Mouse (Mus musculus) Patski (cell line): ENCODE measurements around the gene Agap3. TPM values are rescaled to one million over a fixed set of nuclear protein-coding genes. Genes with fewer than 3 reads are reported as not detected.

ENCODE experiments used
- ATAC-seq: fragments of 100-300 bp; one replicate; pipeline ENCODE4 v1.8.0; 2021
- CTCF ChIA-PET: fragments of 350-600 bp; sonication (Branson Sonifier 250); formaldehyde crosslinking; loops from one replicate; lab custom pipeline; 2022; ENCODE audit warnings: inconsistent platforms; lab: Charles Lee
- POLR2A ChIA-PET: fragments of 350-600 bp; sonication (Branson Sonifier 250); formaldehyde crosslinking; loops from one replicate; lab custom pipeline; 2022; ENCODE audit warnings: antibody characterized with exemption, inconsistent platforms; lab: Charles Lee
- DNase-seq: peaks from one replicate; pipeline ENCODE4 v3.0.0-alpha.2; 2011; ENCODE audit warnings: low read depth, low spot score
- H3K27me3 ChIP-seq: fragments of 371-371 bp; one replicate; pipeline ENCODE4 v1.5.1; 2021
- CTCF ChIP-seq: fragments of 100-300 bp; IDR thresholded peaks from one replicate; pipeline ENCODE4 v1.5.1; 2021
- in situ Hi-C: fragments of 300-500 bp; cut with MboI; formaldehyde crosslinking; loops from 3 replicates; pipeline ENCODE4 v1.11.1; 2018; ENCODE audit warnings: low pct_unique_long_range_greater_than_20kb, mixed read lengths
- polyA plus RNA-seq: library from polyadenylated mRNA; unstranded; gene quantifications from one replicate; pipeline ENCODE4 v1.2.3, GENCODE M21; 2021

The Agap3 gene
- polyA plus RNA-seq, 1 experiment from 2014 or later: 116 TPM

- POLR2A ChIA-PET: no interaction called here
- peaks cover 59% of the 10 kb centered on the region for H3K27me3 ChIP-seq
- ATAC-seq (no peak), DNase-seq (no peak)
- CTCF ChIA-PET: interaction anchor here (2.0 kb wide), 1 partner anchor 15 kb away, joined by 9 read pairs; no protein-coding TSS in a partner anchor
- in situ Hi-C loops: no loop called here
- no peak for TF ChIP-seq CTCF
These were observed 73.6 kb downstream of the Agap3 start for GRCm38 (mm10) chr5:24525360-24526189.

DNA sequence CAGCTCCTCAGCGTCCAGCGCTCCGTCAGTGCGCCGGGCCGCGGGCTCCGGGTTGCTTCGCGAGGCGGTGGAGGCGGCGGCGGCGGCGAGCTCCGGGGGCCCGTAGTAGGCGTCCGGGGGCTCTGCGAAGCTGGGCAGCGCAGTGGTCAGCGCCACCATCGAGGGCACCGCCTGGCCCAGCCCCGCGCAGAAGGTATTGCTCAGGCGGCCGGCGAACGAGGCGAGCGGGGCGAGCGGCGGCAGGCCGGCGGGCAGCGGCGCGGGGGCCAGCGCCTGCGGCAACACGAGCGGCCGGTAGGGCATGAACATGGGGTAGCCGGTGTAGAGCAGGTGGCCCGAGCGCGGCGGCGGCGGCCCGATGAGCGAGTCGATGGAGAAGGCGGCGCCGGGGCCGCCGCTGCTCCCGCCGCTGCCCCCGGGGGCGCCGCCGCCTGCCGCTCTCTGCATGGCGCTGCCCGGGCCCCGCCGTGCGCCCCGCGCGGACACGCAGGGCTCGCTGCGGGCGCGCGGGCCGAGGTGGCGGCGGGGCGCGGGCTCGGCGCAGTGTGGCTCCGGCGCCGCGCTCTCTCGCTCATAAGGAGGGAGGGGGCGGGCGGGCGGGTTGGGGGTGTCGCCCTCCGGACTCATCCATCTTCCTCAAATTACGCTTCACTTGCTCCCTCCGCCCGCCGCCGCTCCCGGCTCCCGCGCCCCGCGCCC is 74.4 kb downstream of the Agap3 start:
- ChIA-PET CTCF (no interaction called here), POLR2A (no interaction called here)
- ATAC-seq (no peak), DNase-seq (no peak)
- H3K27me3 ChIP-seq: peaks cover 62% of the 10 kb centered on the region
- in situ Hi-C loops: no loop called here
- TF ChIP-seq CTCF: no peak

GRCm38 (mm10) chr5:24526889-24527230 is 74.9 kb downstream of the Agap3 start, which contains the start of gene Gbx1:
TSS of gene Gbx1 (minus strand) at chr5:24527202.
- CTCF ChIA-PET: no interaction called here
- ATAC-seq (no peak), DNase-seq (no peak)
- POLR2A ChIA-PET: no interaction called here
- H3K27me3 ChIP-seq: peaks cover 58% of the 10 kb centered on the region
- no peak for TF ChIP-seq CTCF
- in situ Hi-C loops: no loop called here

- POLR2A ChIA-PET: no interaction called here
- ATAC-seq: no peak
These were observed 75.8 kb downstream of the Agap3 start for GRCm38 (mm10) chr5:24527780-24528179.

GRCm38 (mm10) chr5:24530042-24530689 is 78.2 kb downstream of the Agap3 start:
- H3K27me3 ChIP-seq: peaks cover 40% of the 10 kb centered on the region
- DNase-seq (peak; percentile 58), ATAC-seq (peak; percentile 82)
- ChIA-PET POLR2A (interaction anchor here (1.0 kb wide), 1 partner anchor 14 kb away, joined by 3 read pairs; no protein-coding TSS in a partner anchor), CTCF (interaction anchor here (0.7 to 3.4 kb wide), 16 partner anchors 8 to 135 kb away, joined by 3 to 10 read pairs (median 3); partner anchors contain the start of genes 4931409K22Rik and Asb10)
- TF ChIP-seq CTCF: peak; percentile 100
- in situ Hi-C loops: no loop called here

More at GRCm38 (mm10) chr5:24527780-24528179, 75.8 kb downstream of the Agap3 start:
- CTCF ChIA-PET: interaction anchor here (0.8 to 1.6 kb wide), 2 partner anchors 17 to 30 kb away, joined by 3 to 9 read pairs; no protein-coding TSS in a partner anchor
- no peak for DNase-seq
- in situ Hi-C loops: no loop called here
- TF ChIP-seq CTCF: no peak
- H3K27me3 ChIP-seq: peaks cover 55% of the 10 kb centered on the region

GRCm38 (mm10) chr5:24533391-24533790 is 81.4 kb downstream of the Agap3 start:
- ChIA-PET CTCF (interaction anchor here (1.1 kb wide), 1 partner anchor 16 kb away, joined by 4 read pairs; no protein-coding TSS in a partner anchor), POLR2A (no interaction called here)
- DNase-seq: no peak
- ATAC-seq: no peak
- TF ChIP-seq CTCF: no peak
- H3K27me3 ChIP-seq: peaks cover 18% of the 10 kb centered on the region
- in situ Hi-C loops: no loop called here

DNA sequence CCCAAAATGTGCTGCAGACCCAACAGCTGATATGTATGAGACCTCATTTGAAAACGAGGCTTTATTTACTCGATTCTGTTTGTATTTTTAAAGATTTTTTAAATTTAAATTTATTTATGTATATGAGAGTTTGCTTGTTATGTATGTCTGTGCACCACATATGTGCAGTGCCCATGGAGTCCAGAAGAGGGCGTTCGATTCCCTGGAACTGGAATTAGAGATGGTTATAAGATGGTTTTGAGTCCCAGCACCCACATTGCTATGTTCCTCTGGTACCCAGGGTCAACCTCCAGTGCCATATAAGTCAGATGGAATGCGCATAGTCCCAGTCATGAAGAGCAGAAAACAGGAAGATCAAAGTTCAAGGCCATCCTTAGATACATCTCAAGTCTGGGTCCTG is 82.3 kb downstream of the Agap3 start:
- CTCF ChIA-PET: interaction anchor here (1.1 to 1.8 kb wide), 2 partner anchors 17 to 63 kb away, joined by 4 to 5 read pairs; no protein-coding TSS in a partner anchor
- in situ Hi-C loops: no loop called here
- POLR2A ChIA-PET: no interaction called here
- H3K27me3 ChIP-seq: peaks cover 13% of the 10 kb centered on the region
- ATAC-seq: no peak
- no peak for DNase-seq
- TF ChIP-seq CTCF: no peak

GRCm38 (mm10) chr5:24535731-24536130 is 83.8 kb downstream of the Agap3 start:
- in situ Hi-C loops: no loop called here

GRCm38 (mm10) chr5:24536511-24536910 is 84.5 kb downstream of the Agap3 start:
- in situ Hi-C loops: no loop called here
- TF ChIP-seq CTCF: no peak
- H3K27me3 ChIP-seq: peaks cover 5% of the 10 kb centered on the region
- ChIA-PET POLR2A (no interaction called here), CTCF (no interaction called here)
- DNase-seq (no peak), ATAC-seq (no peak)

More at GRCm38 (mm10) chr5:24535731-24536130, 83.8 kb downstream of the Agap3 start:
- ATAC-seq: no peak
- ChIA-PET POLR2A (no interaction called here), CTCF (interaction anchor here (1.8 kb wide), 1 partner anchor 61 kb away, joined by 5 read pairs; no protein-coding TSS in a partner anchor)
- peaks cover 8% of the 10 kb centered on the region for H3K27me3 ChIP-seq
- no peak for DNase-seq
- TF ChIP-seq CTCF: no peak

- DNase-seq: no peak
- ChIA-PET POLR2A (interaction anchor here (1.1 kb wide), 1 partner anchor 36 kb away, joined by 3 read pairs; no protein-coding TSS in a partner anchor), CTCF (no interaction called here)
- ATAC-seq: no peak
- H3K27me3 ChIP-seq: no peaks in the 10 kb centered on the region
- TF ChIP-seq CTCF: no peak
- in situ Hi-C loops: no loop called here
These were observed 85.6 kb downstream of the Agap3 start for GRCm38 (mm10) chr5:24537618-24538017.
